Mouse (Mus musculus) myocyte (in vitro differentiated cells): ENCODE measurements around the gene Sec22c.

Experiments used
- E2F4 ChIP-seq: IDR thresholded peaks from one replicate; pipeline ENCODE4 v1.6.1; 2011; ENCODE audit warnings: mild to moderate bottlenecking, control low read depth, moderate library complexity; ENCODE audit not compliant: insufficient read depth
- MAX ChIP-seq: IDR thresholded peaks from one replicate; pipeline ENCODE4 v1.6.1; 2011; ENCODE audit warnings: low read depth, mild to moderate bottlenecking, control low read depth
- MYOD1 ChIP-seq, 3 experiments: IDR thresholded peaks; one replicate each; pipeline ENCODE4 v1.6.1; 2011; ENCODE audit warnings: control low read depth in 2 of 3, low read depth in 2 of 3, mild to moderate bottlenecking in 2 of 3, moderate library complexity in 1 of 3; ENCODE audit not compliant: insufficient read length in 2 of 3, control insufficient read depth in 1 of 3
- MYOG ChIP-seq, 3 experiments: IDR thresholded peaks; one replicate each; pipeline ENCODE4 v1.6.1; 2011; ENCODE audit warnings: control low read depth in 2 of 3, low read depth in 2 of 3, mild to moderate bottlenecking in 2 of 3; ENCODE audit not compliant: insufficient read length in 2 of 3, control insufficient read depth in 1 of 3, insufficient read depth in 1 of 3
- POLR2A ChIP-seq: IDR thresholded peaks from one replicate; pipeline ENCODE4 v1.6.1; 2011; ENCODE audit warnings: low read depth, mild to moderate bottlenecking, control low read depth, moderate library complexity; ENCODE audit not compliant: insufficient read length
- POLR2AphosphoS2 ChIP-seq: IDR thresholded peaks from one replicate; pipeline ENCODE4 v1.6.1; 2011; ENCODE audit warnings: low read depth, control low read depth; ENCODE audit not compliant: insufficient read length
- REST ChIP-seq: IDR thresholded peaks from one replicate; pipeline ENCODE4 v1.6.1; 2011; ENCODE audit warnings: mild to moderate bottlenecking, control low read depth, moderate library complexity; ENCODE audit not compliant: insufficient read depth, insufficient read length
- SRF ChIP-seq: IDR thresholded peaks from one replicate; pipeline ENCODE4 v1.6.1; 2011; ENCODE audit warnings: low read depth; ENCODE audit not compliant: control insufficient read depth, insufficient read length
- TCF12 ChIP-seq: IDR thresholded peaks from one replicate; pipeline ENCODE4 v1.6.1; 2011; ENCODE audit warnings: mild to moderate bottlenecking, control low read depth; ENCODE audit not compliant: poor library complexity, insufficient read depth, severe bottlenecking
- TCF3 ChIP-seq: IDR thresholded peaks from one replicate; pipeline ENCODE4 v1.6.1; 2011; ENCODE audit warnings: low read depth, control low read depth; ENCODE audit not compliant: insufficient read length
- USF1 ChIP-seq: IDR thresholded peaks from one replicate; pipeline ENCODE4 v1.6.1; 2011; ENCODE audit warnings: low read depth, mild to moderate bottlenecking, control low read depth, moderate library complexity

DNA sequence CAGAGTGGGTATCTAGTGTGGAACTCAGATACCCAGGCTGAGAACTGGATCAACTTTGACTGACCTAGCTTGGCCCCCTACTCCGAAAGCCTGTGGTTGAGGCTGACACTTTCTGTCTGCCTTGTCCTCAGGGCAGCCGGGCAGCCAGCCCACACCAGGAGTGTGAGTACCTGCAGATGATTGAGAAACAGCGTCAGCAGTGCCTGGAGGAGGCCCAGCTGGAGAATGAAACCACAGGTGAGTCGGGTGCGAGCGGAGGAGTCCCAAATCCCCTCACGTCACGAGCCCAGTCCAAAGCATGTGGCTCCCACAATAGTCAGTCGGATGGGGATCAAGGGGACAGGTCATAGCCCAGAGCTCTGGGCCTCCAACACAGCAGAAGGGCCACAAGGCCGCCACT, 51.6 kb downstream of the Sec22c start:
- TF ChIP-seq POLR2AphosphoS2 (no peak), POLR2A (no peak), MAX (no peak), USF1 (no peak), E2F4 (no peak), TCF12 (no peak), SRF (no peak), MYOG (IDR thresholded peaks at IDR 0.05; ENCODE audit: control insufficient read depth in 1 of 3, insufficient read depth in 1 of 3, insufficient read length in 2 of 3, low read depth in 2 of 3) (no peak), MYOD1 (IDR thresholded peaks at IDR 0.05; ENCODE audit: control insufficient read depth in 1 of 3, insufficient read length in 2 of 3, low read depth in 2 of 3) (no peak), REST (no peak), TCF3 (no peak)
